Mouse (Mus musculus): Measurements from ENCODE around the gene Grk6.

Grk6 gene

DNA sequence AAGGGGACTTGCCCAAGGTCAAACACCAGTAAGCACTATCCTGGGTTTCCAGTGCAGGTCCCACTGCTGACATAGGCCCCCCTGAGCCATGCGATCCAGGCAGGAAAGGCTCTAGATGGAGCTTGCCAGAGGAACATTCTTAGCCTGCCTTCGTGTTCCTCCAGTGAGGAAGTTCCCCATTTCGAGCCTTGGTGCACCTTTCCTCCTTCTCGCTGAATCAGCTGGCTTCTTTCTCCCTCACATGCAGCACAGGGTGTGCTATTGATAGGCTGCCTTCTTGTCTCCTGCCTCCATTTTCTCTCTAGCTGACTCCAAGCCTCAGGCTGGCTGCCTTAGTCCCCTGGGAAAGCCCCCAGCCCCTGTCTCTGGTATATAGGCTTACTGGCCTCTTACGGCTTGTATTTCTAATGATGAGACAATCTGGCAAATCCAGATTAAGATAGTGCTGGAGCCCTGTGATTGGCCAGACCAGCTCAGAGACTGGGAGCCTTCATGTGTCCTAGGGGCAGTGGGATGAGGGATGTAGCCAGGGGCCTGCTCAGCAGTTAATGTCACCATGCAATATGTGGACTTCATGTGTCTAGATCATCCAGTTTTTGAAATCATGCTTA, 21.1 kb downstream of the Grk6 start:
- no peak for DNase-seq

DNA sequence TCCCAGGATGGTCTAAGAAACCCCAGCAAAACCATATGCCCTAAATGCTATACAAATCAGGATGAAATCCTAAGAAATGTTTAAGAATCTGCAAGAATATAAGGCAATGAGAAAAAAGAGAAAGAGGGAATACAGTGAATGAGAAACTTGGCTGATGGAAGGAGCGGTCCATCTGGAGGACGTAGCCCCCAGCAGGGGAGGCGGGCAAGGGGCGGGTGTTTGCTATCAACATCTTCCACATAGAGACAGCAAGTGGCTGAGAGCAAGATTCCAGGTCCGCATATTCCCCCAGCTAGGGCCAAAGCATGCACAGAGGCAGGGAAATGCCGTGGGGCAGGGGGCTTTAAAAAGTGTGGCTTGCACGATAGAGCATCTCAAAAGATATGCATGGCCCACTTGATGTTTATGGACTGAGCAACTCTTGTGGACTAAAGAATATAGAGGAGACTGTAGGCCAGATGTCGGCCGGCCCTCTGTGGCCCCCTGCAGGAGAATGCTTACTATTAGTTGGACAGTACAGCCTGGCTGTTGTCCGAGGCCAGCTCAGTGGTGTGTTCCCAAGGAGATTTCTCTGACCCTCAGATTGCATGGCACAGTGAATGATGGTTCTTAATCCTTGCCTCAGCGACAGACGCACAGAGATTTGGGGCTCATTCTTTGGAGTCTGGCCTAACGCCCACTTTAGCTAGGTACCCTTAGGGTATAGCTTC, 24.1 kb downstream of the Grk6 start:
- DNase-seq: no peak

DNA sequence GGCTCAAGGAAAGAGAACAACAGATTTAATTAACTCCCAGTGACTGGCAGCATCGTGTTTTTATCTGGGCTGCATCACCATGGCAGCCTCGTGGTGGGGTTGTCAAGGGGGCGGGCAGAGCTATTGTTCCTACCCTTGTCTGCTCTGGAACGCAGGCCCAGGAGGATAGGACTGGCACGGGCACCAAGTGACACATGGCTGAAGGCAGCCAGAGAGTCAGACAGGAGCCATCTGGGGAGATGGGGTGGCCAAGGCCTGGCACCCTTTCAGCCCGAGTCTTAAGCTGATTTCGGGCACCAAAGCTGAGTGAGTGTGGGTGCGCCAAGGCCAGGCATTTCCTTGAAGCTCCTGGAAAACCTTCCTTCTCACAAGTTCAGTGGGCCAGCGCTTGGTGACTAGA, 25.5 kb downstream of the Grk6 start:
- DNase-seq: peak; percentile 88

DNA sequence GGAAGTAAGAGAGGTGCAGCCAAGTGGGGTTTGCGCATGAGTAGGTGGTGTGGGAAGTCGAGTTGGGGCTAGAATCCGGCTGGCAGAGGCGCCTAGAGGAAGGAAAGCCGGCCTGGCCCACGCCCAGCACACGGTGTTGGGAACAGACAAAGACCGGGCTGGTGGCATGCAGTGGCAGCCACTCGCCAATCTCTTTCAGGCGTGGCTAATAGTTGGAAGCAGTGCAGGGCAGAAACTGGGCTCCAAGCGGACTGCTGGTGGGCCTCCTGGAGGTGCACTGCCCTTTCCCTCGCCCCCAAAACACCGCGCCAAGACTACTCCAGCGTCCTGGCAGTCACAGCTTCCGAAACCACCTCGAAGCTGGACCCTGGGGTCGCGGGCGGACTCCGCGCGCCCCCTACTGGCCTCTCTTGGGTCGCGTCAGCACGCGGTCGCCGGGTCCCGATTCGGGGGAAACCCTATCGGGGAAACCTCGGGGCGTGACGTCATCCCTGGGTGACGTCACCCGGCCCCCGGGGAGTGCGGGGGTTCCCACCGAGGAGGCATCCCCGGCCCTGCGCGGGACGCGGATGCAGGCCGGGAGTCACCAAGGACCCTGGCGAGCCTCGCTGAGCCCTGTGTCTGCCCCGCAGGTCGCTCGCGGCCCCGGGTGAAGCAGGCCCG, 26.4 kb downstream of the Grk6 start:
- DNase-seq: peak; percentile 70

DNA sequence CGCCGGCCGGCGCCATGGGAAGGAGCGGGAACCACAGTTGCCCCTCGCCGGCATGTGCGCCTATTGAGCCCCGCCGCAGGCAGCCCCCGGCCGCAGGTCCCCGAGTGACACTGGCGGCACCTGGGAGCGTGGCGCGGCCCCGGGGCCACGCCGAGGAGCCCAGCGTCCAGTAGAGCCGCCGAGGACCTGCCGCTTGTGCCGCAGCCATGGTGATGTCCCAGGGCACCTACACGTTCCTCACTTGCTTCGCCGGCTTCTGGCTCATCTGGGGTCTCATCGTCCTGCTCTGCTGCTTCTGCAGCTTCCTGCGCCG, 26.9 kb downstream of the Grk6 start:
- no peak for DNase-seq

DNA sequence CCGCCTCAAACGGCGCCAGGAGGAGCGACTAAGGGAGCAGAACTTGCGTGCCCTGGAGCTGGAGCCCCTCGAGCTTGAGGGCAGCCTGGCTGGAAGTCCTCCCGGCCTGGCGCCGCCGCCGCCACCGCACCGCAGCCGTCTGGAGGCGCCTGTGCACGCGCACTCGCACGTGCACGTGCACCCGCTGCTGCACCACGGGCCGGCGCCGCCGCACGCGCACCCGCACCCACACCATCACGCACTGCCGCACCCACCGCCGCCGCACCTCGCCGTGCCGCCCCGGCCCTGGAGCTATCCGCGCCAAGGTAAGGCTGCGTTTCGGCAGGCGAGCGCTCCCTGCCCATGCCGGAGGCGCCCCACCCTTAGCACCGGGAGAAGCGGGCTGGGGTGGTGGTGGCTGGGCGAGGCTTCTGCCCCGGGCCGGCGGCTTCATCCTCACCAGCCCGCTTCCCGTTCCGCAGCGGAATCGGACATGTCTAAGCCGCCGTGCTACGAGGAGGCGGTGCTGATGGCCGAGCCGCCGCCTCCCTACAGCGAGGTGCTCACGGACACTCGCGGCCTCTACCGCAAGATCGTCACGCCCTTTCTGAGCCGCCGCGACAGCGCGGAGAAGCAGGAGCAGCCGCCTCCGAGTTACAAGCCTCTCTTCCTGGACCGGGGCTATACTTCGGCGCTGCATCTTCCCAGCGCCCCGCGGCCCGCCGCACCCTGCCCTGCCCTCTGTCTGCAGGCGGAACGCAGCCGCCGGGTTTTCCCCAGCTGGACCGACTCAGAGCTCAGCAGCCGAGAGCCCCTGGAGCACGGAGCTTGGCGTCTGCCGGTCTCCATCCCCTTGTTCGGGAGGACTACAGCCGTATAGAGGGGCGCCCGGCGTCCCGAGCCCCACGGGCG, 27.5 kb downstream of the Grk6 start:
- DNase-seq: peak; percentile 71

DNA sequence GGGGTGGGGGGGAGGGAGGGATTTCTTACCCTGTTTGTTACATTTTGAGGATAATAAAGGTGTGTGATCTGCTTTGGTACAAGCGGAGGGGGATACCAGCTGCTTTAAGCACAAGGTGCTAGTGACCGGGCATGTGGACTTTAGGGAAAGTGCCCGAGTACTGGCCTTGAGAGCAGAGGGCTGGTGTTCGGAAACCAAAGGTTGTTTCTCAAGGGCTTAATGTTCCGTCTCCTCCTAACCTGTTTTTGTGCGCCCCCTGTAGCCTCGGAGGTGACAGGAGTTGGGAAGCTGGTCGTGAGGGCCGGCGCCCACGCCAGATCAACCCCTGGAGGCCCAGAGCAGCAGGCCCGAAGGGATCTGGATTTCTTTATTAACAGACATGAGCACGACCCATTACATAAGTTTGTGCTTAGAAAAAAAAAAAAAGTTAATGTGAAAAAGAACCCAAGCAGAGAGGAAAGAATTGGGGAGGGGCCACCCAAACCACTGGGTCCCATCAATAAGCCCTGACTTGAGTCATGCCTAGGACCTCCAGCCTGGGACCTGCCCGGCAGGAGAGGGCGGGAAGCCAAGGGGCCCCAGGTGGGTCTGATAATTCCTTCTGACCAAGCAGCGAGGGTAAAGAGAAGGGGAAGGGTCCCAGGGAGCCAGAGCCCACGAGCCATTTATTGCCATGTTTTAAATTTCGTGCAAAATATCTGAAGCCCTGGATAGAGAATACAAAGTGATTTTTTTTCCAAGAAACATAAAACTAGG, 28.4 kb downstream of the Grk6 start:
- no peak for DNase-seq

DNA sequence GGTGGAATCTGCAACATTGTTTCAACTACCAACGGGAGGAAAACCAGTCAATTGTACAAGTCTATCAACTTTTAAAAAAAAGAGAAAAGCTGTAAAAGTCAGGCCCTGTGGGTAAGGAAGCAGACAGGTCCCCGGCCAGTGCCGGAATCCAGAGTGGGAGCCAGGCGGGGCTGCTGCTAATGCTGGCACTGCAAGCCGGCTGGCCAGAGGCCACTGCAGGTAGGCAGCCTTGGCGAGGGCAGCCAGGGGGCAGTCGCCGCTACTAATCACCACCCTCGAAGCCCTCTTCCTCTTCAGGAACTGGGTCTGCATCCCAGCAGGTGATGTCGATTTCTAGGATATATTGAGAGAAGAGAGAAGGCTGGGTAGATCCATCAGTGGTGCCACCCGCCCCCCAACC, 29.1 kb downstream of the Grk6 start:
- DNase-seq: no peak

DNA sequence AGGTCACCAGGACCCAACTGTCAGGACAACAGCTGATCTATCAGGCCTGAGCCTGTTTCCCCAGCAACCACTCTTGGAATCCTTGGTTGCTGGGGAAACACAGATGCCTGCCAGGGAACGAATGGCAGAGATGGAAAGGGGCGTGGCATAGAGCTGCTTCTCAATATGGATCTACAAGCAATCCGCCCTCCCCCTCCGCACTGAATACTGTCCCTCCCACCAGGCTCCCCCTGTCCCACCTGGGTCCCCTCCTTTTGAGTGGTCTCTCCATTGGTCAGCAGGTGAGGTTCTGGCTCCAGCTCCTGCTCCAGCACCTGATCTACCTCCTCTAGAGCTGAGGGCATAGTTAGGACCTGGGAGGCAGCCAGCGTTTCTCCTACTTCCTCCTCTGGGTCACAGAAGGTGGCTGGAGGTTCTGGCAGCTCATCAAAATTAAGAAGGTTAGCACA, 29.8 kb downstream of the Grk6 start:
- DNase-seq: peak; percentile 90

DNA sequence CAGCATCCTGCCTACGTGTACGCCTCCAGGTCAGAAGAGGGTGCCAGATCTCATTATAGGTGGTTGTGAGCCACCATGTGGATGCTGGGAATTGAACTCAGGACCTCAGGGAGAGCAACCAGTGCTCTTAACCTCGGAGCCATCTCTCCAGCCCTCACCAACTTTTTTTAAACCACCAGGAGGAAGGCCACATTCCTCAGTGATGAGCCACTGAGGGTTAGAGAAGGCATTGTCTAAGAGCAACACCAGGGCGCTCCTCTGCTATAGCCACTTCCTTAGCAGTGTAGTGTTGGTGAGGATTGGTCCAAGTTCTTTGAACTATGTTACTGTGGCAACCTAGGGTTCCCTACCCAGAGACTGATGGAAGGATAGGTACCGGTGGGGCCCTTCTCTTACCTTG, 30.9 kb downstream of the Grk6 start:
- DNase-seq: no peak

DNA sequence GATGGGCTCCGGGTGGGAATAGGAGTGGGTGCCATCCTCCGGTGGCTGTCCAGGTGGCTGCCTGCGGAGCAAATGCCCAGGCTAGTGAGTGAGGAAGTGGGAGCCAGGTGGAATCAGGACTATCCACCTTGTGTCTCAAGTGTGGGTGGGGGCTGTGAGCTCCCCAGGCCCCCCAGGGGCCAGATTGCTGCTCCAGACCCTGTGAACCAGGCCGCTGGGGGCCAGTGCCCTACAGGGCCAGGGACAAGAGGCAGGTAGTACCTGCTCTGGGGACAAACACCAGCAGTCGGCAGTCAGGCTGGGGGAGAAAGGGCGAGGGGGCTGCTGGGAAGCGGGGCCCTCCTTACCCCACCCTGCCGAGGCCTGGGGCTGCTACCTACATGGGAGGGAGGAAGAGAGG, 31.4 kb downstream of the Grk6 start:
- DNase-seq: no peak

DNA sequence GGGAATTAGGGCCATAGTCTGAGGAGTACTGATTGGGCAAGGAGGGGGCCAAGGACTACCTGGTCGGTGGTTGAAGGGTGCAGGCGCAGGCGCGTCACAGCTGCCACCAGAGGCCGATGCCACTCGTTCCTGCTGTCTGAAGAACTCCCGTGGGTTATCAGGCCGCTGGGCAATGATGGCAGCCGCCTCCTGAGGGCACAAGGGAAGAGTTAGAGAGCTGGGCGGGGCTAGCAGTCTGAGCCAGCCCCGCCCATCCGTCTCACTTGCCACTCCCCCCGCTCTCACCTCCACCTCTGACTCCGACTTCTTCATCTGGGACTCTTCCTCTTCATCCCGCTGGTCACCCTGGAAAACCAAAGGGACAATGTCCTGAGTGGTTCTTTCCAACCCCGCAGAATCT, 32.6 kb downstream of the Grk6 start:
- no peak for DNase-seq

DNA sequence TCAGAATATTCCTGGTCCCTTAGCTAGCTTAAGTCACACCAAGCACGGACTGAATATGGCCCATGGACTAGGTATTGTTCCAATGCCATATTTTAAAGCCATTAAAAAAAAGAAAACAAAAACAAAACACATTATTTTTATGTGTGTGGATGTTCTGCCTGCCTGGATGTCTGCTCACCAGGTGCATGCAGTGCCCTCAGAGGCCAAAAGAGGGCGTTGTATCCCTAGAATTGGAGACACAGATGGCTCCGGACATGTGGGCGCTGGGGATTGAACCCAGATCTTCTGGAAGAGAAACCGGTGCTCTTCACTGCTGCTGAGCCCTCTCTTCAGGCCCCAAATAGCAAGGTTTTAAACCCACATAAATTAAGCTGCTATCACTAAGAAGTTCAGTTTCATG, 33.2 kb downstream of the Grk6 start:
- peak; percentile 45 for DNase-seq

DNA sequence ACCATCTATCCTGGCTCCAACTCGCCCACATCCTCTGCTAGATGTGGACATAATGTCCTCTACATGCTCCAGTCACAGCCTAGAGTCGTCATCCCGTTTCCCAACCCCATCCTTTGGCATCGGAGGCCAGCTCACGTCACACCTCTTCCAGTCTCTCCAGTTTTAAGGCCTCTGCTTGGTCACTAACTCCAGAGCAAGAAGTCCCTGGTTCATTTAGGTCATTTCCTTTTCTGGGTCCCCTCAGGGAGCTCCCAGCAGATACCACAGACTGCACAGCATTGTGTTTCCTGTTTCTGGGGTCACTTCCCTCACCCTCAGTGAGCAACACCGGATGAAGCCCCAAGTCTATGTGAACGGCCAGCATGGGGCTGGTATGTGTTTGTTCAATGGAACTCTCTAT, 34.1 kb downstream of the Grk6 start:
- DNase-seq: no peak

DNA sequence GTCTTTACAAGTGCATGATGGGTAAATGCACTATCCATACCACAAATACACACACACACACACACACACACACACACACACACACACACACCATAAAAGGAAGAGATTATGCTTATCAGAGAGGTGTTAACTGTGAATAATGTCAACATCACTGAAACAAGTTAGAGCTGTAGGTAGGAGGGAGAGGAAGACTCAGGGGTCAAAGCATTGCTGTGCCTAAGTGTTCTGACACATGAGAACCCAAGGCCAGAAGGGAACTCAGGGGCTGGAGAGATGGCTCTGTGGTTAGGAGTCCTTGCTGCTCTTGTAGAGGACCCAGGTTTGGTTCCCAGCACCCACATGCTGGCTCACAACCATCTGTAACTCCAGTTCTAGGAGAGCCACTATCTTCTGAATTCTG, 35.1 kb downstream of the Grk6 start:
- DNase-seq: no peak

DNA sequence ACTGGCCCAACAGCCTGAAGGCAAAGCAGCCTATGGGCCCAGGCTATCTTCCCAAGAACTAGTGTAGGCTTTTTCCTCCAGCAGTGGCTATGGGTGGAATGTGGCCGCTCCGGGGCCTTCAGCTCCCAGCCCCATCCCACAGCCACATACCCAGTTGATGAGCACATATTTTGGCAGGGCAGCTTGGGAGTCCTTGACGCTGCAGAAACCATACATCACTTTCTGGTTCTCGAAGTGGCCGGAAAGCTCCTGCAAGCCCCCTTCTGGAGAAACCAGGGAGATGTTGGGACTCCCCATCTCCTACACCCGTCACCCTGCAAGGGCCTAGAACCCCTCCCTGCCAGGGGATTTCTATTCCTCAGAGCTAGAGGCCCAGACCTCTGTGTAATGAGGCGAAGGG, 37.7 kb downstream of the Grk6 start:
- no peak for DNase-seq

DNA sequence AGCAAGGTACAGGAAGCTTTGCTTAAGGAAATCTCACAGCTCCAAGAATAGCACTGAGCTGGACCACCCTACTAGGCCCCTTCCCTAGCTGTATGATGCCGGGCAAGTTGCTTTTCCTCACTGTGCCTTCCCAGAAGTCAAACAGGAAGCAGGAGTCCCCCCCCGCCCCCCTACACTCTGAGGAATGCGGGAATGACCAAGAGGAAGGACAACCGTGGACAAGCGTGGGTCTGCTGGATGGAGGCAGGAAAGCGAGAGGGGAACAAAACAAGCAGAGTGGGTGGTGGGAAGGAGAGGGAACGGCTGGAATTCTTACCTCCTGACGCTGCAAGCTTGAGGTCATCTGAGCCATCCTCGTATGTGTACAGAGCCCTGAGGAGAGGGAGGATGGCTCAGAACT, 38.2 kb downstream of the Grk6 start:
- DNase-seq: no peak

DNA sequence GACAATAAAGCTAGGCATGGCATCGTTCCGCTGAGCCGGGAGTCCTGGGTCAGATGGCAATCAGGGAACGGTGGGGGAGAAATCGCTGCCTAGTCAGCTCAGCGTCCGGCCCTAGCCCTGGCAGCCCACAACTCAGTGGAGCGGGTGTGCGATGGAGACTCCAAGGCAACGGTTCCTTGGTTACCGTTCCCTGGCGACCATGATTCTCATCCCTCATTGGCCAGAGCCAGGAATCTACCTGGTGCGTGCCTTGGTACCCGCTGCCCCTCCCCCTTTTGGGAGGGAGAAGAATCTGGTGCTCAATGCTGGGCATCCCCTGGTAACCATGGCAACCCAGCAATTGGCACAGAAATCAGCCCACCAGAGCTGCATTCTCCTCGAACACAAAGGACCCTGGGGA, 38.7 kb downstream of the Grk6 start:
- peak; percentile 96 for DNase-seq

DNA sequence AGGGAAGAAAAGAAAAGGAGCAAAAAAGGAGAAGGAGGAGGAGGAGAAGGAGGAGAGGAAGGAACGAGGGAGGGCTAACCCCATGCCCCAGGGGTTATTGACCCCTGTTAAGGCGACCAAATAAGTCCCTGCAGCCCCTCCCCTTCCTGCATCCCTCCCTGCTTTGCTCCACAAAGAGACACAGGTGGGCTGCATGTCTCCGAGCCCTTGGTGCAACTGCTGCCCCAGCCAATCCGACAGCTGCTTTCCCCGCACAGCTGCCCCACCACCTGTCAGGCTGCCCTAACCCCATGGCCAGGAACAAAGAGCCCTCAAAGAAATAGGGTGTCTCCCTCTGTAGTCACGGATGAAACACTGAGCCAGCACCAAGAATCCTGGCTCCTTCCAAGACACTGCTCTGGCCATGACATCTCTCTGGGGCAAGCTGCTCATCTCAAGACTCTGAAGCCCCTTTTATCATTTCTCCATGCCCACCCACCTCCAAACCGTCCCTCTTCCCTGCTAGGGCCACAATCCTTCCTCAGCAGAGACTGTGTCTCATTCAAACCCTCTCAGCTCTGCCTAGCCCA, 39.7 kb downstream of the Grk6 start:
- DNase-seq: peak; percentile 23

DNA sequence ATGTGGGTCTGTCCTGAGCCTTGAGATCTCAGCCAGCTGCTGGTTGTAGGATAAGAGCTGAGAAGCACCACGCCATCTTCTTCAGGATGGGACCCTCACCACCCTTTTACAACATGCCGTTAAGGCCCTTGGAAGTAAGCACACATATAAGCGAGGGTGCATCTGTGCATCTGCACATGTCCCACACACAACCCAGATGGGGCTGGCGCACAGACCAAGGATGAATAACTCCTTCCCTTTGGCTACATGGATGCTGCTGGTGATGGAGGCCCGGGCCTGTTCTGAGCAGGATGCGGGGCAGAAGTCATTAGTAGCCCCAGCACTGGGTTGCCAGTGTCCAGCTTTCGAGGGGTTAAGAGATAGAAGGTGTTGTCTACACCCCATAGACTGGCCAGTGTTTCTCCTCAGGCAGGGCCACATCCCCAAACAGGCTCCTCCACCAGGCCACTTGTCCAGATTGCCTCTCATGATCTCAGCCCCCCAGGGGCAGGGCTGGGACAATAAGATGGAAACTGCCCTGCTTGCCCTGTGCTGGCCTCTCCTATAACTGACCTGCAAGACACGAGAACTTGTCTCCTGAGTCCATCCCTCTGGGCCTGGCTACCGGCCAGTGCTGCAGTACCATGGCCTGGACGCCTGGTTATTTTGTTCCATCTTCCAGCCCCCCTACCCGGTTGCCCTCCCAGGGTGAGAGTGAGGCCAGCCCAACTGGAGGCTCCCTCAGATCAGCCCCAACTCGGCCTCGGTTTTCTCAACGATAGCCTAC, 41.3 kb downstream of the Grk6 start:
- peak; percentile 42 for DNase-seq

DNA sequence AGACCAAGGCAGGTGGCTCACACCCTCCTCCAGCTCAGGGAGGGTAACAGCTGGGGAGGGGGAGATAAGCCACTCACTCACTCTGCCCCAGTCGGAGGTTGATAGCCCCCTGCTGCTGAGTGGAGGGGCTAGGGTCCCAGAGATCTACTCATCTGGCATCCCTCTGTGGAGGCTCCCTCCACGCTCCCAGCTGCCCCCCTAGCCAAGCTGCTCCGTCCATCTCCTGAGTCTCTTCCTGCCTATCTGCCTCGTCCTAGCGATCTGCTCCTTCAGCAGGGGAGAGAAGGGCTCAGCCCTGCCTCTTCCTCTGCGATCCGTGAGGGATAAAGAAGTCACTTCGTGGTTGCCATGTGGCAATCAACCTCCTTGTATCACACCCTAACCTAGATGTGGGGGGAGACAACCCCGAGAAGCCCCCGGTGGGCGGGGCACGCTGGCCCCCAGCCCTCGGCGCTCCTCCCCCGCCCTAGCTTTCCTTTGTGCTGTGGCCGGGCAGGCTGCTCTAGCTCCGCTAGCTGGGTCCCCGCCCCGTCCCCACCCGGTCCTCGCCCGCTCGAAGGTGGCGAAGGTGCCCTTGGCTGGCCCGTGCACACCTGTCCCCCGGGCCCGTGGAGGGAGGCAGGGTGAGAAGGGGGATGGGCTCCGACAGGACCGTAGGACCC, 42.2 kb downstream of the Grk6 start:
- no peak for DNase-seq
